Mouse (Mus musculus) spleen, postnatal 10 days (tissue): ENCODE measurements around the gene Tgfbr2.
A peak's percentile ranks its signal among the peaks of the same experiment; 100 is the strongest.

Experiments used
- DNase-seq, 2 experiments: peaks; one replicate each; pipeline ENCODE4 v3.0.0; 2021 to 2022; ENCODE audit warnings: low spot score in 2 of 2

Tgfbr2 gene

GRCm38 (mm10) chr9:116160067-116160466, 15.1 kb downstream of the Tgfbr2 start:
- no peak for DNase-seq

- no peak for DNase-seq
Measured at GRCm38 (mm10) chr9:116156501-116156900, 18.7 kb downstream of the Tgfbr2 start.

- no peak for DNase-seq
Measured at GRCm38 (mm10) chr9:116152878-116153277, 22.3 kb downstream of the Tgfbr2 start.

GRCm38 (mm10) chr9:116150725-116151396, 24.3 kb downstream of the Tgfbr2 start:
- DNase-seq, result no peak

GRCm38 (mm10) chr9:116148809-116149208, 26.4 kb downstream of the Tgfbr2 start:
- DNase-seq, result no peak

- no peak for DNase-seq
Measured at GRCm38 (mm10) chr9:116146235-116146634, 28.9 kb downstream of the Tgfbr2 start.

GRCm38 (mm10) chr9:116145231-116145641, 29.9 kb downstream of the Tgfbr2 start:
- peak in 1 of 2 experiments; percentile 50 for DNase-seq

- DNase-seq, result no peak
Measured at GRCm38 (mm10) chr9:116140422-116140821, 34.7 kb downstream of the Tgfbr2 start.

GRCm38 (mm10) chr9:116139549-116139948, 35.6 kb downstream of the Tgfbr2 start:
- DNase-seq, result no peak

- DNase-seq, result peak in 1 of 2 experiments; percentile 40
Measured at GRCm38 (mm10) chr9:116138595-116139134, 36.5 kb downstream of the Tgfbr2 start.

- DNase-seq, result no peak
Measured at GRCm38 (mm10) chr9:116137645-116138044, 37.5 kb downstream of the Tgfbr2 start.

GRCm38 (mm10) chr9:116136811-116137210, 38.3 kb downstream of the Tgfbr2 start:
- no peak for DNase-seq

GRCm38 (mm10) chr9:116136146-116136545, 39.0 kb downstream of the Tgfbr2 start:
- no peak for DNase-seq

- DNase-seq, result no peak
Measured at GRCm38 (mm10) chr9:116134488-116134887, 40.7 kb downstream of the Tgfbr2 start.

- DNase-seq, result no peak
Measured at GRCm38 (mm10) chr9:116133312-116133980, 41.7 kb downstream of the Tgfbr2 start.

GRCm38 (mm10) chr9:116128886-116129285, 46.3 kb downstream of the Tgfbr2 start:
- no peak for DNase-seq

GRCm38 (mm10) chr9:116128311-116128710, 46.8 kb downstream of the Tgfbr2 start:
- no peak for DNase-seq

GRCm38 (mm10) chr9:116126494-116126893, 48.7 kb downstream of the Tgfbr2 start:
- no peak for DNase-seq

GRCm38 (mm10) chr9:116122969-116123589, 52.1 kb downstream of the Tgfbr2 start:
- DNase-seq, result peak in 1 of 2 experiments; percentile 55

GRCm38 (mm10) chr9:116122544-116122943, 52.6 kb downstream of the Tgfbr2 start:
- DNase-seq, result no peak

- DNase-seq, result no peak
Measured at GRCm38 (mm10) chr9:116121472-116121871, 53.7 kb downstream of the Tgfbr2 start.

- no peak for DNase-seq
Measured at GRCm38 (mm10) chr9:116119990-116120389, 55.2 kb downstream of the Tgfbr2 start.
